Mouse (Mus musculus) limb, embryonic 13.5 days (tissue): Measurements from ENCODE around the gene Gatad2a. TPM values are rescaled to one million over a fixed set of nuclear protein-coding genes. Genes with fewer than 3 reads are reported as not detected.

Experiments
- ATAC-seq: fragments of 200-750 bp; cut with Nextera tagmentation; 2 replicates; pipeline ENCODE4 v1.8.0; 2017; ENCODE audit warnings: low read depth, moderate number of reproducible peaks, moderate TSS enrichment; ENCODE audit not compliant: low FRiP score
- H3K27ac ChIP-seq: fragments of 300-500 bp; sonication (generic); 2 replicates; pipeline ENCODE4 v1.5.1; 2015; ENCODE audit warnings: inconsistent platforms, mild to moderate bottlenecking, moderate library complexity
- H3K27me3 ChIP-seq: fragments of 300-500 bp; sonication (generic); 2 replicates; pipeline ENCODE4 v1.6.1; 2015; ENCODE audit warnings: mild to moderate bottlenecking, inconsistent platforms
- H3K36me3 ChIP-seq: fragments of 300-500 bp; sonication (generic); 2 replicates; pipeline ENCODE4 v1.6.1; 2015; ENCODE audit warnings: inconsistent platforms, mild to moderate bottlenecking, moderate library complexity
- H3K4me1 ChIP-seq: fragments of 300-500 bp; sonication (generic); 2 replicates; pipeline ENCODE4 v1.6.1; 2015; ENCODE audit warnings: inconsistent platforms
- H3K4me2 ChIP-seq: fragments of 300-500 bp; sonication (generic); replicated peaks from 2 replicates; pipeline ENCODE4 v1.6.1; 2015; ENCODE audit warnings: inconsistent platforms, mild to moderate bottlenecking, moderate library complexity
- H3K4me3 ChIP-seq: fragments of 300-500 bp; sonication (generic); 2 replicates; pipeline ENCODE4 v1.5.1; 2015; ENCODE audit warnings: moderate library complexity, mild to moderate bottlenecking, inconsistent platforms
- H3K9ac ChIP-seq: fragments of 300-500 bp; sonication (generic); 2 replicates; pipeline ENCODE4 v1.6.1; 2015; ENCODE audit warnings: mild to moderate bottlenecking, inconsistent platforms
- H3K9me3 ChIP-seq: fragments of 300-500 bp; sonication (generic); 2 replicates; pipeline ENCODE4 v1.6.1; 2016; ENCODE audit warnings: inconsistent platforms
- WGBS: fragments of 180-500 bp; shearing (Covaris S2); methylation state at CpG from one replicate; pipeline ENCODE4 v1.1.7; 2015; 5-methylcytosine and 5-hydroxymethylcytosine counted together
- polyA plus RNA-seq: library from polyadenylated mRNA; unstranded; fragments of >200 nt; fragmentation: Nextera tagmentation; extraction: Ambion mirVana; gene quantifications from 2 replicates; pipeline ENCODE4 v1.2.1, GENCODE M21; 2015

Gene Gatad2a
- polyA plus RNA-seq, 1 experiment from 2014 or later, result 37.7 TPM

GRCm38 (mm10) chr8:69904096-69904495, 92.1 kb downstream of the Gatad2a start:
- H3K27ac ChIP-seq, result no peak overlapping the region
- H3K4me3 ChIP-seq, result peak overlapping the region; percentile 61
- H3K9me3 ChIP-seq, result no peaks in the 10 kb centered on the region
- H3K27me3 ChIP-seq, result no peaks in the 10 kb centered on the region
- peaks cover 40% of the 10 kb centered on the region for H3K4me1 ChIP-seq
- no peak overlapping the region for H3K9ac ChIP-seq
- peaks cover 23% of the 10 kb centered on the region for H3K36me3 ChIP-seq
- WGBS, result 83% methylated on average over 8 of the region's 8 CpGs
- no peak for ATAC-seq
- H3K4me2 ChIP-seq, result peak overlapping the region; percentile 99

- Histone ChIP-seq H3K4me3 (peak overlapping the region; percentile 61), H3K4me1 (peaks cover 47% of the 10 kb centered on the region), H3K27me3 (no peaks in the 10 kb centered on the region), H3K9me3 (no peaks in the 10 kb centered on the region), H3K9ac (peak overlapping the region; percentile 80), H3K4me2 (peak overlapping the region; percentile 99), H3K36me3 (peaks cover 24% of the 10 kb centered on the region), H3K27ac (peak overlapping the region; percentile 90)
- WGBS, result under 1% methylated on average over 45 of the region's 45 CpGs
- peak; percentile 88 for ATAC-seq
Measured at GRCm38 (mm10) chr8:69903063-69903542, 93.1 kb downstream of the Gatad2a start.

GRCm38 (mm10) chr8:69902163-69903062, 93.8 kb downstream of the Gatad2a start, which contains the start of the genes Tssk6, Ndufa13 and Yjefn3:
TSS of gene Tssk6 (plus strand) at chr8:69902184.
TSS of gene Ndufa13 (minus strand) at chr8:69902558.
TSS of gene Yjefn3 (minus strand) at chr8:69902712.
- peak within 1 kb of the TSS; percentile 80 for H3K9ac ChIP-seq
- peaks cover 54% of the 10 kb centered on the region for H3K4me1 ChIP-seq
- peak within 1 kb of the TSS; percentile 90 for H3K27ac ChIP-seq
- peak within 1 kb of the TSS; percentile 61 for H3K4me3 ChIP-seq
- H3K27me3 ChIP-seq, result no peaks in the 10 kb centered on the region
- peak within 1 kb of the TSS; percentile 99 for H3K4me2 ChIP-seq
- H3K36me3 ChIP-seq, result peaks cover 22% of the 10 kb centered on the region
- WGBS, result 4% methylated on average over 89 of the region's 89 CpGs
- peak; percentile 7; the same call in 1 of the 2 replicates for ATAC-seq
- no peaks in the 10 kb centered on the region for H3K9me3 ChIP-seq

- peak; percentile 76 for ATAC-seq
- WGBS, result 2% methylated on average over 41 of the region's 41 CpGs
- peak overlapping the region; percentile 61 for H3K4me3 ChIP-seq
Measured at GRCm38 (mm10) chr8:69901484-69902162, 94.6 kb downstream of the Gatad2a start.

GRCm38 (mm10) chr8:69900895-69901451, 95.2 kb downstream of the Gatad2a start:
- Histone ChIP-seq H3K9ac (peak overlapping the region; percentile 70), H3K4me1 (peaks cover 60% of the 10 kb centered on the region), H3K4me2 (peak overlapping the region; percentile 99), H3K4me3 (peak overlapping the region; percentile 61), H3K27ac (peak overlapping the region; percentile 64), H3K27me3 (no peaks in the 10 kb centered on the region), H3K9me3 (no peaks in the 10 kb centered on the region), H3K36me3 (peaks cover 29% of the 10 kb centered on the region)
- 19% methylated on average over 12 of the region's 12 CpGs for WGBS
- ATAC-seq, result no peak

More at GRCm38 (mm10) chr8:69901484-69902162, 94.6 kb downstream of the Gatad2a start:
- peak overlapping the region; percentile 80 for H3K9ac ChIP-seq
- H3K4me1 ChIP-seq, result peaks cover 60% of the 10 kb centered on the region
- peak overlapping the region; percentile 90 for H3K27ac ChIP-seq
- no peaks in the 10 kb centered on the region for H3K27me3 ChIP-seq
- H3K9me3 ChIP-seq, result no peaks in the 10 kb centered on the region
- peaks cover 22% of the 10 kb centered on the region for H3K36me3 ChIP-seq
- peak overlapping the region; percentile 99 for H3K4me2 ChIP-seq

- Histone ChIP-seq H3K27me3 (no peaks in the 10 kb centered on the region), H3K36me3 (peaks cover 35% of the 10 kb centered on the region), H3K4me3 (peak overlapping the region; percentile 61; the same call in 1 of the 2 replicates), H3K9ac (no peak overlapping the region), H3K4me2 (peak overlapping the region; percentile 99; the same call in 1 of the 2 replicates), H3K9me3 (no peaks in the 10 kb centered on the region), H3K27ac (no peak overlapping the region), H3K4me1 (peaks cover 67% of the 10 kb centered on the region)
- WGBS, result 82% methylated on average over 2 of the region's 2 CpGs
- no peak for ATAC-seq
Measured at GRCm38 (mm10) chr8:69899876-69900275, 96.3 kb downstream of the Gatad2a start.

- Histone ChIP-seq H3K36me3 (peaks cover 55% of the 10 kb centered on the region), H3K9ac (0 out of 2 replicates have a peak overlapping the region, but pooled peaks have one; percentile 25), H3K4me1 (peaks cover 58% of the 10 kb centered on the region), H3K27me3 (no peaks in the 10 kb centered on the region), H3K4me2 (no peak overlapping the region), H3K4me3 (no peak overlapping the region), H3K9me3 (no peaks in the 10 kb centered on the region), H3K27ac (no peak overlapping the region)
- no peak for ATAC-seq
- 89% methylated on average over 6 of the region's 6 CpGs for WGBS
Measured at GRCm38 (mm10) chr8:69897857-69898256, 98.3 kb downstream of the Gatad2a start.

- no peak overlapping the region for H3K4me3 ChIP-seq
- H3K9ac ChIP-seq, result 0 out of 2 replicates have a peak overlapping the region, but pooled peaks have one; percentile 9
- peaks cover 63% of the 10 kb centered on the region for H3K36me3 ChIP-seq
- no peak overlapping the region for H3K27ac ChIP-seq
- H3K4me1 ChIP-seq, result peaks cover 45% of the 10 kb centered on the region
- 70% methylated on average over 4 of the region's 4 CpGs for WGBS
- H3K27me3 ChIP-seq, result peaks cover 19% of the 10 kb centered on the region
- ATAC-seq, result no peak
- no peak overlapping the region for H3K4me2 ChIP-seq
- H3K9me3 ChIP-seq, result no peaks in the 10 kb centered on the region
Measured at GRCm38 (mm10) chr8:69895772-69896451, 100.3 kb downstream of the Gatad2a start.

- ATAC-seq, result no peak
- Histone ChIP-seq H3K9ac (0 out of 2 replicates have a peak overlapping the region, but pooled peaks have one; percentile 4), H3K27me3 (peaks cover 29% of the 10 kb centered on the region), H3K4me1 (peaks cover 36% of the 10 kb centered on the region), H3K4me2 (no peak overlapping the region), H3K27ac (no peak overlapping the region), H3K9me3 (no peaks in the 10 kb centered on the region), H3K36me3 (peaks cover 63% of the 10 kb centered on the region), H3K4me3 (no peak overlapping the region)
- WGBS, result 66% methylated on average over 6 of the region's 6 CpGs
Measured at GRCm38 (mm10) chr8:69894836-69895332, 101.3 kb downstream of the Gatad2a start.

GRCm38 (mm10) chr8:69893863-69894262, 102.3 kb downstream of the Gatad2a start:
- H3K27ac ChIP-seq, result no peak overlapping the region
- peaks cover 35% of the 10 kb centered on the region for H3K4me1 ChIP-seq
- H3K27me3 ChIP-seq, result peaks cover 39% of the 10 kb centered on the region
- H3K9me3 ChIP-seq, result no peaks in the 10 kb centered on the region
- ATAC-seq, result no peak
- no peak overlapping the region for H3K4me2 ChIP-seq
- H3K4me3 ChIP-seq, result no peak overlapping the region
- no peak overlapping the region for H3K9ac ChIP-seq
- WGBS, result 45% methylated on average over 17 of the region's 17 CpGs
- H3K36me3 ChIP-seq, result peaks cover 57% of the 10 kb centered on the region

GRCm38 (mm10) chr8:69890813-69891241, 105.4 kb downstream of the Gatad2a start:
- WGBS, result 37% methylated on average over 19 of the region's 19 CpGs
- Histone ChIP-seq H3K9ac (peak overlapping the region; percentile 43; the same call in 1 of the 2 replicates), H3K4me3 (no peak overlapping the region), H3K27ac (no peak overlapping the region), H3K4me2 (0 out of 2 replicates have a peak overlapping the region, but pooled peaks have one; percentile 5), H3K4me1 (peaks cover 39% of the 10 kb centered on the region), H3K27me3 (peaks cover 69% of the 10 kb centered on the region), H3K36me3 (peaks cover 33% of the 10 kb centered on the region), H3K9me3 (no peaks in the 10 kb centered on the region)
- no peak for ATAC-seq
